Mouse (Mus musculus) kidney, postnatal 10 days (tissue): Measurements from ENCODE around the gene Trmt1l.
A peak's percentile ranks its signal among the peaks of the same experiment; 100 is the strongest.
"Not testable (repeated sequence)": the region's sequence is repeated elsewhere in the genome, so short reads cannot be mapped to it uniquely, and the experiment has no call there.

Source experiments
- DNase-seq: peaks from one replicate; pipeline ENCODE4 v3.0.0; 2021; ENCODE audit warnings: mixed read lengths

Gene Trmt1l

DNA sequence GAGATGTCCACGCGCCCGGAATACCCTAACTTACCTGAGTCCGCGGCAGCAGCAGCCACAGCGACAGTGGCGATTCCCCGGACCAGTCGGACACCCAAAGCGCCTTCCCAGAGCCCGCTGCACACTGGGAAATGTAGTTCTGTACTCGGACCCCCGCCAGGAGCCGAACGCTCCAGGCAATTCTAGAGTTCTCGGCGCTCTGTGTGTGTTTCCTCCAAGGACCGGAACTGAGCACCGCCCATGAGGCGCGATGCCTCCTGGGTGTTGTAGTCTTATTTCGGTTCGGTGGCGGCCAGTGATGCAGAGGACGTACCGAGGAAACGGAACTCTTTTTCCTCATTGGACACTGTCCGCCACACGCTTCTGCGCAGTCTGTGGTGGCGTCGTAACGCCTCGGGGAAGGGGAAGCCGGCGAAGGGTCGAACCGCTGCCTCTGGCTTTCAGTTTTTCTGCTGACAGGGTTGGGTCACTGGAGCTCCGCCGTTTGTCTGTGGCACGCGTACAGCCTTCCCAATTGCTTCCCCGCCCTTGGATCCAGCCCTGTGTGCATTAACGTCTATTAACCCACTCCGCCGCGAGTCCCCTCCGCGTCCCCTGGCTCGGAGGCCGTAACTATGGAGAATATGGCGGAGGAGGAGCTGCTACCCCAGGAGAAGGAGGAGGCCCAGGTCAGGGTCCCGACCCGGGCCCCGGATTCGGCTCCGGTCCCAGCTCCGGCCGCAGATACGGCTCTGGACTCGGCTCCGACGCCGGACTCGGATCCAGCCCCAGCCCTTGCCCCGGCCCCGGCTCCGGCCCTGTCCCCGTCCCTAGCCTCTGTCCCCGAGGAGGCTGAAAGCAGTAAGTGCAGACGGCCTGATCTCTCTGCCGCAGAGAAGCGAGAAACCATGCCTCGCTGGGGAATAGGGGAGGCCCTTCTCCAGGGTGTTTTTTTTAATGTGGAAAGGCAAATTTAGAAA is at the start of gene Trmt1l, which contains the start of gene Swt1:
Gene Trmt1l, plus strand, starts transcription at position 280 of the 959 bp plus-strand sequence.
Gene Swt1, minus strand, starts transcription at position 193 of the 959 bp plus-strand sequence.
- peak; percentile 98 for DNase-seq

DNA sequence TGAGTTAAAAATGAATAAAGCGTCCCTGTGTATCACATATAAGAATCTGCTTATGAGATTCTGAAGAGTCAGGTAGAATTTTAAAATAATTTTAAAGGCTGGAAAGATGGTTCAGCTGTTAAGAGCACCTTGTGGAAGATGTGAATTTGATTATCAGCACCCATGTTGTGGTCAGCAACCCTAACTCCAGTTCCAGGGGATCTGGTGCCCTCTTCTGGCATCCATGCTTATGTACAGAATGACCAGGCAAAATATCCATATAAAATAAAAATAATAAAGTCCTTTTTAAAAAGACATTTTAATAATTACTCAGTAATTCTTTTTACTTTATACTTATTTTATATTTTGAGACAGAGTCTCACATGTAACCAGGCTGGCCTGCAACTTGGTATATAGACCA is 38.3 kb upstream of the Trmt1l start:
- DNase-seq = peak; percentile 58

DNA sequence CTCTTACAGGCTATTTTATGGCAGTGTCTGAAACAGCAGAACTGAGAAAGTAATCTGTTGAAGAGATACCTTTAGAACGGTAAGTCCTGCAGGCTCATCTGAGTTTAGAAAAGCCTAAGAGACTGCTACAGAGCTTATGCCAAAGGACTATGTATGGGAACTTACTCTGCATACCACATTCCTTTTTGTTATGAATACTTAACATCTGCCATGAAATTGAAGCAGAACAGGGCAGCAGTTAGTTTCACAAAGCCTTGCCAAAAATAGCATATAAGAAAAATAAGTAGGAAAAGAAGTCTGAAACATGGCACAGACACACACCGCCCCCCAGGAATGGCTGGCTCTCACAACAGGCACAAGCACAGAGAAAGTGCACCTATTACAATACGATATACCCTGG is 18.5 kb upstream of the Trmt1l start:
- no peak for DNase-seq

DNA sequence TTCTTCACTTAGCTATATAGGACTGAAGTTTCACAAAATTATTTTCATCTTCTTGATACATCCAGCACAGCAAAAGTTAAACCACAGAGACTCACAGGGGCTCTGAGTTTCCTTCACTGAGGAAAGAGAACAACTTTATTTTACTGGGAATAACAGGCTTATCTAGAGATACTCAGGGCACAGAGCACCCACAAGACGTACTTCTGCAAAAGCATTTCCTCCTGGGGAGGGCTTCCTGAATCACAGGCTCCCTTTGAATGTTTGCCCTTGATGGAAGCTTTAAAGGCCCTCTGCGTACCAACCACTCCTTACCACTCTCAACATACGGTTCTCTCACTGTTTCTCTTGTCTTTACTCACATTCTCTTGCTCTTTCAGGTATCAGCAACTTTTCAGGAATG is 6.2 kb upstream of the Trmt1l start:
- DNase-seq = no peak

DNA sequence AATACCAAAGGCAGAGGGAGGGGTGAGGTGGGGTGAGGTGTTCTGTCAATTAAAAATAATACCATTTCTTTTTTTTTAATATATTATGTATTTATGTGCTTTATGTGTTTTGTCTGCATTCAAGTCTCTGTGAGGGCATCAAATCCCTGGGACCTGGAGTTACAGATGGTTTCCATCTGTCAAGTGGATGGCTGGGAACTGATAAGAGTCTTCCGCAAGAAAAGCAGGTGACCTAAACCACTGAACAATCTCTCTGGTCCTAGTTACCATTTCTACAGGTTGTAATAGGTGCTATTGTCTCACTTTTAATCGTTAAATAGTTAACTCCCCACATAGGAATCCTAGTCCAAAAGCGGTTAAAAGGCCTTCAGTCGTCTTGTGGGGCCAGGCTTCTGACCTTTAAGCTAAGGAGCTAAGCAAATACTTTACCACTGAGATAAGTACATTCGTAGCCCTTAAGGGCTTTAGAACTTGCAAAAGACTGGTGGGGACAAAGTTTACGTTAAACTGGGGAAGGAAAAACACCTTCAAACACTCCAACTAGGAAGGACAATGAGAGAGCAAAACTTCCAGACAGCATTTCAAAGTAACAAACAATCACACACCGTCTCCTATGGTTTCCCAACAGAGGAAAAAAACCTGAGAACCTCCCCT is 1.3 kb upstream of the Trmt1l start:
- no peak for DNase-seq

DNA sequence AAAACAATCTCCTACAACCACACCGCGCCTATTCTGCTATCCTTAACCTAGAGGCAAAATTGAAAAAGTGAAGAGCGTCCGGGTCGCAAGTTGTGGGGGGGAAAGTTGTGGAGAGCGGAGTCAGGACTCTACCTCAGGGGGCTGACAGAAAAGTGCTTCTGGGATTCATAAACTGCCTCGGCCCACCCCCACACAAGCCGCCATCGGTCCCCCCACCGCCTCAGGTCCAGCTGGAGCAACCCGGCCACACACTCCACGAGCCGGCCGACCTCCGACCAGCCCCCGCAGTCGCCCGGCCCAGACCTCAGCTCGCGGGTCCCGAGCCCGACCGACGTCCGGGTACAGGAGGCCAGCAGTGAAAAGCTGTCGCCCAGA is 467 bp upstream of the Trmt1l start:
- DNase-seq = no peak

DNA sequence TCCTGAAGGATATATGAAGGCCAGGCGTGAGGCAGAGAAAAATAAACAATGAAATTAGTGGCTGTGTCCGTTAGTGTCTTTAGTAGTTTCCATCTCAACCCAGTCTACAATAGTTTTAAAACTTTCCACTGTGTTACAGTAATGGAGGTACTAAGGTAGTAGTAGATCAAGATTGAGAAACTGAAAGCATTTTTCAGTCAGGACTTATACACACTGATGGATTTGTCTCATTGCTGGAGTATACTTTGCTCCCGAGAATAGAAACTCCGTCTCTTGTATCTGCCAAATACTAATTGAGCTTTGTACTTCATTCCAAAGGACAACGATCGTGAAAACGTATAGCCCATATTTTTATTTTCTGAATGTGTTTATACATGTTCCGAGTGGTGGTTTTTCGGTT is 974 bp downstream of the Trmt1l start:
- no peak for DNase-seq

DNA sequence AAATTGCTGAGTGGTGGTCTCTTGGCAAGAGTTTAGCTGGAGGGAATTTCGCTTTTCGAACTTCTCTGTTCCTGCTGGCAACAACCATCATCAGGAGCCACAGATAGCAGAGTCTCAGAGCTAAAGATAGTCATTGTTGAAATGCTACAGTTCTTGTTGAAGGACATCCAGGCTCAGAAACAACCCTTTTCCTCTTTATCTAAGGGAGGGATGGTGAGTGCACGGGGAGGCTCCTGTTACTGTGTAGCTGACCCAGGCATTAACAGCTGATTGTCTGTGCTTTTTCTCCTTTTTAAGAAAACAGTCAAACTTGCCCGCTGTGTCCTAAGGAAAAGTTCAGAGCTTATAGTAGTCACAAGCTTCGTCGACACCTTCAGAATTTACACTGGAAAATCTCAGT is 7.1 kb downstream of the Trmt1l start:
- no peak for DNase-seq

DNA sequence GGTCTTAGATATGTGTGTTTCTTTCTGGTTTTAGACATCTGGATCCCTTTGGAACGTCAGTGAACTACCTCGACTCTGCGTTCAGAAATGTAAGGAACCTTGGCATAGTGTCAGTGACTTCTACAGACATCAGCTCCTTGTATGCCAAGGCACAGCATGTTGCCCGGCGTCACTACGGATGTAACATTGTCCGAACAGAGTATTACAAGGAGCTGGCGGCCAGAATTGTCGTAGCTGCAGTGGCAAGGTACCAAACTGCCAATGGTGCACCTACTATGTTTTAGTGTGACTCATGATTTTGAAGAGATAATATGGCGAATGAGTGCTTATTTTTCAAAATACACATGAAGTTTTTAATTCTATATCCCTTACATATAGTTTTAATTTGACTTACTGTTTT is 21.5 kb downstream of the Trmt1l start:
- DNase-seq = no peak

DNA sequence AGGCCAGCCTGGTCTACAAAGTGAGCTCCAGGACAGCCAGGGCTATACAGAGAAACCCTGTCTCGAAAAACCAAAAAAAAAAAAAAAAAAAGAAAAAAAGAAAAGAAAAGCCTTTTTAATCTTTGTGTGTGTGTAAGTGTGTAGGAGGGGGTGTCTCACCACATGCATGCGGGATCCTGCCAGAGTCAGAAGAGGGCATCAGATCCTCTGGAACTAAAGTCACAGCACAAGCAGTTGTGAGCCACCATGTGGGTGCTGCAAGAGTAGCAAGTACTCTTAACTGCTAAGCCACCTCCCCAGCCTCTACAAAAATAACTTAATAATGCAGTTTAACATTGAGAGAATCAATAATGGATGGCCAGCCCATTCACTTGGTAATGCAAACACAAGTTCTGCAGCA is 22.5 kb downstream of the Trmt1l start:
- DNase-seq = no peak

DNA sequence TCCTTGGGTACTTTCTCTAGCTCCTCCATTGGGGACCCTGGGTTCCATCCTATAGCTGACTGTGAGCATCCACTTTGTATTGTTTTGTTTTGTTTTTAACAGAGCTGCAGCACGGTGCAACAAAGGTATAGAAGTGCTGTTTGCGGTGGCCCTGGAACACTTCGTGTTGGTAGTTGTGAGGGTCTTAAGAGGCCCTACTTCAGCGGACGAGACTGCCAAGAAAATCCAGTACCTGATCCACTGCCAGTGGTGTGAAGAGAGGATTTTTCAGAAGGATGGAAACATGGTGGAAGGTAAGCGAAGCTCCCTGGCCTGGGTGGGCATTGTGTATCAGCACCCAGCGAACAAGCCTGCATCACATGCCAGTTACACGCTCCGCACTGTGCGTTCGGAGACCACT is 23.6 kb downstream of the Trmt1l start:
- DNase-seq = no peak

DNA sequence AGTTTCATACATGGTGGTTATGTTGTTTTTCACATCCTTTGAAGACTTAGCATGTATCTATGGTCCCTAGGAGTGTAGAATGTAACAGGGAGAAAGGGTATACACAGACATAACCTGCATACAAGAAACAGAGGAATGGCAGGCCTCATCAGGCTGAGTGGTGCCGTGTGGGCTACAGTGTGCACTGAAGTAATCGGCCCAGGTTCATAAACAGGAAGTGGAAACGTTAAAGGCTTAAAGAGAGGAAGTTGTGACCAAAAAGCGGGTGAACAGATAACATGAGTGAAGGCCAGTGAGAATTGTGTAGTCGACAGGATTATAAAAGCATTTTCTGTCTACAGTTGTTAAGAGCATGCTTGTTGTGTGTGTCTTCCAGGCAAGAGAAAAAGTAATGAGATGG is 28.7 kb downstream of the Trmt1l start:
- no peak for DNase-seq

DNA sequence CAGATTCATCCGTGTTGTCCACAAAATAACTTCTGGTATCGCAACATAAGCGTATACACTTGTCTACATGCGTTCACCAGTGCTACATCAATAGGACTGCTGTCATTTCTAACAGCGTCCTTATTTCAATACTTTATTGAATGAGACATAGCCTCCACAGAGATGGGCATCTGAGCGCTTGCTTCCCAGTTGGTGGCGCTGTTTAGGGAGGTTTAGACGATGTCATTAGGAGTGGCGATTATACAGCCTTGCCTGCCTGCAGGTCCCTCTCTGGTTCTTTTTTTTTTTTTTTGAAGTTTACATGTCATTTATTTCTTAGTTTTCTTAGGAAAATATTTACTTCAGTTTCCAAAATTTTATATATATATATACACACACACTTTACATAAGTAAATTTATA is 32.9 kb downstream of the Trmt1l start:
- DNase-seq = no peak

DNA sequence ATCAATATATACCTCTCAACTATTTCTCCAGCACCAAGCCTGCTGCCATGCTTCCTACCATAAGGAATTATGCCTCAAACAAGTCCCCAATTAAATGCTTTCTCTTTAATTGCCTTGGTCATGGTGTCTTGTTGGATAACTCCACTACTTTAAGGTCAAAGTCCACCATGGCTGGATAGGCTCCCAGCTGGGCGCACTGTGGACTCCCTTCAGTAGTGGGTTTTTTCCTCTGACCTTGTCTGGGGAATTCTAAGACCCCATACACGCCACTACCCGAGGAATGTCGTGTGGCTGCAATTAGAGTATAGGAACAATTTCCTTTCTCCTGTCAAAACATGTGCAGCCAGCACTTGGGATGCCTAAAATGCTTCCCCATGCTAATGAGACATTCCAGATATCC is 36.6 kb downstream of the Trmt1l start:
- peak; percentile 50 for DNase-seq

DNA sequence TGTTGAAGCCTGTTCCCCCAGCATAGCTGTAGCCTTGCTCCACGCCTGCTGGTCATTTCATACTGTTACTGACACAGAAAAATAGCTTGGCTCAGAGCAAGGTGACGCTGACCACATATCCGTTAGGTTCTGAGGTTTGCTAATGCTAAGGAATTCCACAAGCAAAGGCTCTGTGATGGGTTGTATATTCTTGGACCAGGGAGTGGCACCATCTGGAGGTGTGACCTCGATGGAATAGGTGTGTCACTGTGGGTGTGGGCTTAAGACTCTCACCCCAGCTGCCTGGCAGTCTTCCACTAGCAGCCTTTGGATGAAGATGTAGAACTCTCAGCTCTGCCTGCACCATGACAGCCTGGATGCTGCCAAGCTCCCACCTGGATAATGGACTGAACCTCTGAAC is 38.2 kb downstream of the Trmt1l start:
- DNase-seq = no peak

DNA sequence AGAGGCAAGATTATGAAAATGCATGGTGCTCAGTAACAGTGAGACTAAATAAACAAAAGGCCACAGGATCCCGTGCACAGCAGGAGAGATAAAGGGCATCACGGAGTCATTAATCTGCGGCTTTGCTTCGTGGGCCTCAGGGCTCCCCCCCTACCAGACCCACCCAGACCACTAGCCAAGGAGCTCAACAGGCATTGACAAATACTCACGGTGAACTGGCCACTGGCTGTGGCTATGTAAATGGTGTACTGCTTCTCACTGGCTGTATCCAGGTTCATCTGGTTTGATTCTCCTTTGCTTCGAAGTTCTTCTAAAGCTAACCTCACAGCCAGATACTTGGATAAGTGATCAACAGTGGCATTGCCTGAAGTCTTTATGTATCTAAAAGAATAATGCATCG is 43.1 kb downstream of the Trmt1l start:
- no peak for DNase-seq

DNA sequence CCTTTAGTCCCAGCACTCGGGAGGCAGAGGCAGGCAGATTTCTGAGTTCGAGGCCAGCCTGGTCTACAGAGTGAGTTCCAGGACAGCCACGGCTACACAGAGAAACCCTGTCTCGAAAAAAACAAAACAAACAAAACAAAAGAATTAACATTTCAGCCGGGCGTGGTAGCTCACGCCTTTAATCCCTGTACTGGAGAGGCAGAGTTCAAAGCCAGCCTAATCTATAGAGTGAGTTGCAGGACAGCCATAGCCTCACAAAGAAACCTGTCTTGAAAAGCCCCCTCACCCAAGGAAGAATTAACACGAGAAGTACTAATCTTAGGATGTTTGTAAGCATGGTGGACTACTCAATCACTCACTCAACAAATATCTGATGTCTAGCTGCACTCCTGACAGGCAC is 44.0 kb downstream of the Trmt1l start:
- DNase-seq = not testable (repeated sequence)

DNA sequence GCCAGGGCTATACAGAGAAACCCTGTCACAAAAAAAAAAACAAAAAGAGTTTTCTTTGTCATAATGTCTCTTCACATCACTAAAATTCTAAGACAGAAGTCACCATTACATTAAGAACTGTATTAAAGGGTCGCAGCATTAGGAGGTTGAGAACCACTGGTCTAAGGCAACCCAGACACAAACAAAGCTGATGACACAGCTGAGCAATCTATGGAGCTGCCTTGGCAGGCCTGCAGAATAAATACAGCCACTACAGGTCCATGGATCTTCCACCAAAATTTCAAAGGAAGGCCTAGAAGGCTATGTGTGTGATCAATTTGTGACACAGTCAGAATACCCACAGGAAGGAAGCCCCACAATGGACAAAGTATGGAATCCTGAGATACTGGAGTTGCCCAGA is 54.2 kb downstream of the Trmt1l start:
- no peak for DNase-seq

DNA sequence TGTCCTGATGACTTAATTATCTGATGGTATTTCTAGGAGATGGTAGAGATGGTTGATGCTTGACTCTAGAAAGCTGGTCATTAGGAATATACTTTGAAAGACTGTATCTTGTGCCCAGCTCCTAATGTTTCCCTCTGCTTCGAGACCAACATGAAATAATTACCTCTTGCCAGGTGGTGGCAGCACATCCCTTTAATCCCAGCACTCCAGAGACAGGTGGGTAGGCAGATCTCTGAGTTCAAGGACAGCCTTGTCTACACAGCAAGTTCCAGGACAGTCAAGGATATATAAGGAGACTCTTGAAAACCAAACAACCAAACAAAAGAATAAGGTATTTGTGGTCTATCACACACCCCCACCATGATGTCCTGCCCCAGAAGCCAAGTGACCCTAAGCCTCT is 55.2 kb downstream of the Trmt1l start:
- DNase-seq = peak; percentile 37

DNA sequence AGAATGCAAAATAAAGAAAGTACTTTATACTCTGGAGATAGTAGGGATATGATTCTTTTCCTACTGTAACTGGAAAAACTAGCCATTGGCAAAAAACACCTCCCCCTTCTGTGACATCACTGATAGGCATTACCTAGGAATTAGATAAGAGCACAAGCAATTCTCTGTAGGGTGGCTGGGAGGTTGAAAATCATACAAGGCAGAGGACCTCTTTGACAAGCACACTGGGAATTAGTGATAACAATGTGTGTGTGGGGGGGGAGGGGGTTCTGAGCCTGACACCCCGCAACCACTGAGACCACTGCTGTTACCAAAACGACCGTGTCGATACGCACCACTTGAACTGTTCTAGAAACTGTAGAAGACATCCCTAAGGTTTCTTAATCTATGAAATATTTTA is 56.4 kb downstream of the Trmt1l start:
- no peak for DNase-seq

DNA sequence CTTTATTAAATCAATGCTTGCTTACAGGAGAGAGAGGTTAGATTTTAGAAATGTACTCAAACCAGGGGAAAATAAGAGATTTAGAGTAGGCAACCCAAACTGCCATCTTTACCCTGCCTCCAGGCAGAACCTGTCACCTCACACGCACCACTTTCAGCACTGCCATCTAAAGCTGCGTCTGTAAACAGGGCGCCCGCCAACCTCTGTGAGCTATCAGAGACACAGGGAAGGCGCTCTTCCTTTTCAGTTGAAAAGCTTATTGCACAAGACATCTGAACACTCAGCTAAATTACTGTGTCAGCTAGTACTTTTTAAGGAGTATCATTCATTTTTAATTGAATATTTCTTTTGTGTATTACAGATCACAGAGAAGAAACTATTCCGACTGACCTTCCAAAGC is 61.5 kb downstream of the Trmt1l start:
- DNase-seq = no peak

DNA sequence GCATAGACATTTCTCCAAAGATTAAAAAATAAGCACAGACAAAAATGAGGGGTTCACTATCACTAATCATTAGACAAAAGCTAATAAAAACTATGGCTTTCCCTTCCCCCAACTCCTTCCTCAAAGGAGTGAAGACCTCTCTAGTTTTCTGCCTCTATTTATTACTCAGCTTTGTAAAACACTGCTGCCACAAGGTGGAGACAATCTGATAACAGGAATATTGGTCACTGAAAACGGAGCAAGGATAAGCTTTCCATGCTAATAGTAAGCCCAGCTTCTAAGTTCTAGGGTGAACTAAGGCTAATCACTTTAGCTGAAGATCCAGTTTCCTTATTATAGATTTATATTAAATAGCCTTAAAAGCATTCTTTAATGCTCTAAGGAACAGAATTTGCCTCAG is 64.1 kb downstream of the Trmt1l start:
- no peak for DNase-seq

DNA sequence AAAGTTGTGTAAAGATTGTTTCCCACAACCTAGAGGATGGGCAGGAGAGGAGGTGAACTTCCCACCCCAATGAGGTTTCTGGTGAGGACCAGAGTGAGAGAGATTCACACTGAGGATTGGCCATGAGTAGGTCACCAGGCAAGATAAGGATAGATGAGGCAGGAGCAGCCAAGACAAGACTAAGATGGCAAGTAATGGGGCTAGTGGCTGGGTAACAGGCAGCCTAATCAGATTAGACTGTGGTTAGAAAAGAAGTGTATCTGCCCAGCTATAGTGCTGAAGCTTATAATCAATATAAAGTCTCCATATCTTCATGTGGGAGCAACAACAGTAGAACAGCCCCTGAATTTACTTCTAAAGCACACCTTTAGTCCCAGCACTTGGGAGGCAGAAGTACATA is 65.5 kb downstream of the Trmt1l start:
- no peak for DNase-seq

DNA sequence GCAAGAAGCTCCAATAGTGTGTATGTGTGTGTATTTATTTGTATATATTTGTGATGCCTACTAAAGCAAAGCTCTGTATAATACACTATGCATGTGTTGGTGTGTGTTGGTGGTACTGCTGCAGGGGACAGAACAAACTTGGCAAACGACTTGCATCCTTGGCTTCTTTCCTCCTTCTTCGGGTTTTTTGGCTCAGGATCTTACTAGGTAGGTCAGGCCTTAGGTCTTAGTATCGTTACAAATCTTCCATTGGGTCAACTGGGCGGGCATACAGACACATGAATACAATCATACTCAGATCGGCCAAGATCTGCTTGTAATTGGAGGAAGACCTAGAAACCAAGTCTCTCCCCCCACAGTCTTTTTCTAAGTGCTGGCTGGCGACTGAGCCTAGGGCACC is 66.4 kb downstream of the Trmt1l start:
- DNase-seq = no peak
